Mouse (Mus musculus) G1E (cell line): ENCODE results near the gene Zfp422.

ENCODE experiments used
- CTCF ChIP-seq: IDR thresholded peaks from 2 replicates; pipeline ENCODE4 v1.5.1; 2012; ENCODE audit warnings: low read depth, low read length, inconsistent platforms, mixed read lengths
- GATA1 ChIP-seq: IDR thresholded peaks from 2 replicates; pipeline ENCODE4 v1.6.1; 2012; ENCODE audit warnings: borderline replicate concordance, low read length, inconsistent platforms, mixed read lengths
- GATA2 ChIP-seq: IDR thresholded peaks from 2 replicates; pipeline ENCODE4 v1.6.1; 2012; ENCODE audit warnings: low read depth, low read length, inconsistent platforms, borderline replicate concordance
- POLR2AphosphoS5 ChIP-seq: IDR thresholded peaks from 2 replicates; pipeline ENCODE4 v1.6.1; 2012; ENCODE audit warnings: low read depth, low read length, inconsistent platforms; ENCODE audit not compliant: insufficient replicate concordance
- TAL1 ChIP-seq: conservative IDR thresholded peaks from 2 replicates; pipeline ENCODE4 v1.6.1; 2012; ENCODE audit warnings: low read depth, low read length, inconsistent platforms, mixed read lengths

DNA sequence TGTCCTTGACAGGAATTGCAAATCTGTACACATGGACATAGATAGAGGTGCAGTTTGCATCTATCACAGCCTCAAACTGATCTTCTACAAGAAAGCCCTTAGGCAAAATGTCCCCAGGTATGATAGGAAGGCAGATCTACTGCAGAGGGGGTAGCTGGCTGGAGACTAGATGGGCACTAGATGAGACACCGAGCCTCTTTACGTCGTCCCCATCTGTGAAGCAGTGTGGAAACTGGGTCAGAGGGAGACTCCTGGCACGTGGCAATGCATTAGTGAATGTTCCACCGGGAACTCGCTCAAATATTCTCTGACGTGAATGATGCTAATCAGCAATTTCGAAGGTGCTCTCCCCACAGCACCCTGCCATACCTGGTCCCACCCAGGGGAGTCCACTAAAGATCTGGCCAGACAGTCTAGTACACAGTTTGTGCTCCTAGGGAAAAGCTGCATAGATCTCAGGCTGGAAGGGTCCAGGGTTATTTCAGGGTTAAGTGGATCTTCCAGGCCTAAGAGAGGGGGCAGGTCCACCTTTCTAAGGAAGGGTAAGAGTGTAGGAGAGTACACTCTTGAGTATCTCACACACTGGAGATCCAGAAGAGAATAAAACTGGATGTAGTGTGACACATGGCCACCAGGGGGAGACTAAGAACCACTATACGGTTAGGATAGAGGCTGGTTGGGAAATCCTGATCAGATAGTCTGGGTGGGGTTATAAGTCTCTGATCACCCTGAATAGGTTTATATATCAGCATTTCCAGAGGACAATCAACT lies 25.1 kb upstream of the Zfp422 start:
- TF ChIP-seq CTCF (no peak), GATA1 (no peak), GATA2 (no peak), TAL1 (no peak), POLR2AphosphoS5 (no peak)
